Mouse (Mus musculus) heart, embryonic 10.5 days (tissue): ENCODE measurements around the gene Mtus2. TPM values are rescaled to one million over a fixed set of nuclear protein-coding genes. Genes with fewer than 3 reads are reported as not detected.

Experiments
- DNase-seq: peaks from one replicate; pipeline ENCODE4 v3.0.0-alpha.2; 2017; ENCODE audit warnings: low spot score
- H3K27ac ChIP-seq: fragments of 300-500 bp; sonication (generic); 2 replicates; pipeline ENCODE4 v1.5.1; 2016; ENCODE audit warnings: mild to moderate bottlenecking
- H3K27me3 ChIP-seq: fragments of 300-500 bp; sonication (generic); 2 replicates; pipeline ENCODE4 v1.6.1; 2016; ENCODE audit warnings: mild to moderate bottlenecking; ENCODE audit not compliant: poor library complexity, insufficient read depth, severe bottlenecking
- H3K36me3 ChIP-seq: fragments of 300-500 bp; sonication (generic); 2 replicates; pipeline ENCODE4 v1.6.1; 2016; ENCODE audit warnings: mild to moderate bottlenecking, moderate library complexity
- H3K4me1 ChIP-seq: fragments of 300-500 bp; sonication (generic); 2 replicates; pipeline ENCODE4 v1.6.1; 2016; ENCODE audit warnings: mild to moderate bottlenecking
- H3K4me3 ChIP-seq: fragments of 300-500 bp; sonication (generic); 2 replicates; pipeline ENCODE4 v1.5.1; 2016; ENCODE audit warnings: mild to moderate bottlenecking, moderate library complexity
- H3K9me3 ChIP-seq: fragments of 300-500 bp; sonication (generic); 2 replicates; pipeline ENCODE4 v1.6.1; 2016; ENCODE audit warnings: mild to moderate bottlenecking, moderate library complexity
- WGBS: fragments of 180-500 bp; shearing (Covaris S2); methylation state at CpG from one replicate; pipeline ENCODE4 v1.1.7; 2016; 5-methylcytosine and 5-hydroxymethylcytosine counted together
- polyA plus RNA-seq: library from polyadenylated mRNA; unstranded; fragments of >200 nt; fragmentation: Nextera tagmentation; extraction: Ambion mirVana; gene quantifications from 2 replicates; pipeline ENCODE4 v1.2.1, GENCODE M21; 2016

Gene Mtus2
- polyA plus RNA-seq, 1 experiment from 2014 or later = 52.2 TPM

DNA sequence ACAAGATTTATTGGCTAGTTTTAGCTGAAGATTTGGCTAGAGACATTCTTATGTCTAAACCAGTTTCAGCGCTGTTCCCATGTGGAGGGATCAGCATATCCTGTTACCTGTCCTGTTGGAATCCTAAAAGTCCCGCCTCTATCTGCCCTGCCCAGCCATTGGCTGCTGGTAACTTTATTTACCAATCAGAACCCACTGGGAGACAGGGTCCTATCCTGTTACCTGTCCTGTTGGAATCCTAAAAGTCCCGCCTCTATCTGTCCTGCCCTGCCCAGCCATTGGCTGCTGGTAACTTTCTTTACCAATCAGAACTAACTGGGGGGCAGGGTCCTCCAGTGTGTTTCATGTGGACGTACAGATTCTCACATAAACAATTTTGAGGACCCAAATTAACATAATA is 234.3 kb downstream of the Mtus2 start:
- Histone ChIP-seq H3K4me3 (no peak overlapping the region), H3K36me3 (no peaks in the 10 kb centered on the region), H3K27ac (no peak overlapping the region), H3K27me3 (no peaks in the 10 kb centered on the region), H3K9me3 (no peaks in the 10 kb centered on the region), H3K4me1 (no peaks in the 10 kb centered on the region)
- no peak for DNase-seq
- 23% methylated on average over 4 of the region's 4 CpGs for WGBS

DNA sequence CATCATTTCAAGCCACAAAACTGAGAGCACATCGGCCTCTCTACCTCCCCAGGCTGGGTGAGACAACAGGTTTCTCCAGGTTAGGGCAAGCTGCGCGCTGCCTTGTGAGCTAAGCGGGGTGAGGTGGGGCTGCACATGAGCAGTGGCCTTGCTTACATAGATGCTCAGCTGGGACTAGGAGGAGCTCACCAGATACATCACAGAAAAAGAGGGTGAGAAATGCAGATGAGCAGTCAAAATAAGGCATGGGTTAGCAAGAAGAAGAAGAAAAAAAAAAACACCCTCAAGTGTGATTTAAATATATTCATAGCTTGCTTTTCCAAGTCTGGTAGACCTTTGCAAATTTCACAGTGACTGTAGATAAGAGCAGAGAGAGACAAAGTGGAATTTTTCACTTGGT is 254.7 kb downstream of the Mtus2 start:
- no peak for DNase-seq
- 95% methylated on average over 4 of the region's 4 CpGs for WGBS
- no peak overlapping the region for H3K27ac ChIP-seq
- H3K9me3 ChIP-seq = no peaks in the 10 kb centered on the region
- no peaks in the 10 kb centered on the region for H3K4me1 ChIP-seq
- H3K27me3 ChIP-seq = no peaks in the 10 kb centered on the region
- no peak overlapping the region for H3K4me3 ChIP-seq
- no peaks in the 10 kb centered on the region for H3K36me3 ChIP-seq

GRCm38 (mm10) chr5:148216786-148217185 is 259.7 kb downstream of the Mtus2 start:
- 0 out of 2 replicates have a peak, but pooled peaks cover 4% of the 10 kb centered on the region for H3K9me3 ChIP-seq
- no peaks in the 10 kb centered on the region for H3K36me3 ChIP-seq
- no peak overlapping the region for H3K27ac ChIP-seq
- H3K4me1 ChIP-seq = no peaks in the 10 kb centered on the region
- H3K4me3 ChIP-seq = no peak overlapping the region
- 86% methylated on average over 8 of the region's 8 CpGs for WGBS
- no peaks in the 10 kb centered on the region for H3K27me3 ChIP-seq
- DNase-seq = no peak

- Histone ChIP-seq H3K4me1 (no peaks in the 10 kb centered on the region), H3K27ac (no peak overlapping the region), H3K9me3 (0 out of 2 replicates have a peak, but pooled peaks cover 4% of the 10 kb centered on the region), H3K27me3 (no peaks in the 10 kb centered on the region), H3K36me3 (no peaks in the 10 kb centered on the region), H3K4me3 (no peak overlapping the region)
- WGBS = 82% methylated on average over 5 of the region's 5 CpGs
- DNase-seq = no peak
These were observed 265.8 kb downstream of the Mtus2 start for GRCm38 (mm10) chr5:148222898-148223297.

DNA sequence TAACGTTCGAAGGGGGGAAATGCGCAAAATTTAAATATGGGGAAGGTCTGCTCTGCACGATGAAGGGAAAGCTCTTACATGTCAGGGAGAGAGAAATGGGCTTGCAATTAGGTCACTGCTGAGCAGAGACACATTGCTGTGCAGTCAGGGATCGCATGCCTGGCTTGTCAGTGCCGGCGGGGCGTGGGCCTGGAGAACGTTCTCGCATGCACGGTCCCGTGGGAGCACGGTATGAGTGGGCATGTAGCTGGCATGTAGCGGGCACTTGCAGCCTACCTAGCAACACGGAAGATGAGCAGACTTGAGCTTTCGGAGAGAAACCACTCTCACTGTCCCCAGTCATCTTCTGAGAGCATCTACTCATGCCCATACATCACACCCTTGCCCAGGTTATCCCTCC is 266.9 kb downstream of the Mtus2 start:
- no peaks in the 10 kb centered on the region for H3K36me3 ChIP-seq

GRCm38 (mm10) chr5:148233714-148234113 is 276.6 kb downstream of the Mtus2 start:
- H3K4me3 ChIP-seq = no peak overlapping the region
- no peaks in the 10 kb centered on the region for H3K36me3 ChIP-seq
- DNase-seq = no peak
- 87% methylated on average over 18 of the region's 18 CpGs for WGBS
- 0 out of 2 replicates have a peak, but pooled peaks cover 3% of the 10 kb centered on the region for H3K4me1 ChIP-seq
- H3K27ac ChIP-seq = no peak overlapping the region
- H3K27me3 ChIP-seq = no peaks in the 10 kb centered on the region
- H3K9me3 ChIP-seq = no peaks in the 10 kb centered on the region; the same call in 1 of the 2 replicates

More for the DNA sequence above, 266.9 kb downstream of the Mtus2 start:
- Histone ChIP-seq H3K27me3 (no peaks in the 10 kb centered on the region), H3K27ac (no peak overlapping the region), H3K4me3 (no peak overlapping the region), H3K9me3 (0 out of 2 replicates have a peak, but pooled peaks cover 4% of the 10 kb centered on the region), H3K4me1 (no peaks in the 10 kb centered on the region)
- 87% methylated on average over 16 of the region's 16 CpGs for WGBS
- DNase-seq = no peak

DNA sequence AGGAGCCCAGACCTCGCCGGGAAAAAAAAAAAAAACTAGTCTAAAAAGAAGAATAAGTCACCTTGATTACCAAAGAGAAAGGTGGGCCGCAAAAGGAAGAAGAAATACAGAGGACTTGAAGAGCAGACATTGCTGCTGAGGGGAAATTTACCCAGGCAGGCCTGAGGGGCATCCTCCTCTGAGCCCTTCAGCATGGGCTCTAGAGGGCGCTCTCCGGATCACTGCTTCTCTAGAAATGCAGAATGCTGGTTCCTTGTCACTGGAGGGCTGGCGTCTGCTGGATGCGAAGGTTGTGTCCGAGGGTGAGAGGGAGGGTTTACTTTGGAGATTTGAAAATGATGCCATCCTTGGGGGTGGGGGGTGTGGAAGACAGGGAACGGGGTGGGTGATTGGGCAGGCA is 279.5 kb downstream of the Mtus2 start:
- H3K36me3 ChIP-seq = no peaks in the 10 kb centered on the region
- 43% methylated on average over 9 of the region's 9 CpGs for WGBS

GRCm38 (mm10) chr5:148239067-148239466 is 281.9 kb downstream of the Mtus2 start:
- no peak overlapping the region for H3K27ac ChIP-seq
- H3K4me1 ChIP-seq = no peaks in the 10 kb centered on the region
- H3K36me3 ChIP-seq = no peaks in the 10 kb centered on the region
- no peaks in the 10 kb centered on the region for H3K27me3 ChIP-seq
- no peak for DNase-seq
- no peaks in the 10 kb centered on the region for H3K9me3 ChIP-seq
- H3K4me3 ChIP-seq = no peak overlapping the region

More for the DNA sequence above, 279.5 kb downstream of the Mtus2 start:
- Histone ChIP-seq H3K27ac (no peak overlapping the region), H3K27me3 (no peaks in the 10 kb centered on the region), H3K9me3 (no peaks in the 10 kb centered on the region; the same call in 1 of the 2 replicates), H3K4me1 (0 out of 2 replicates have a peak, but pooled peaks cover 3% of the 10 kb centered on the region), H3K4me3 (no peak overlapping the region)
- no peak for DNase-seq

GRCm38 (mm10) chr5:148239757-148240156 is 282.6 kb downstream of the Mtus2 start:
- Histone ChIP-seq H3K9me3 (no peaks in the 10 kb centered on the region), H3K27me3 (no peaks in the 10 kb centered on the region), H3K4me1 (no peaks in the 10 kb centered on the region), H3K36me3 (no peaks in the 10 kb centered on the region), H3K27ac (no peak overlapping the region), H3K4me3 (no peak overlapping the region)
- WGBS = 35% methylated on average over 2 of the region's 2 CpGs
- no peak for DNase-seq

GRCm38 (mm10) chr5:148241932-148242331 is 284.8 kb downstream of the Mtus2 start:
- no peak for DNase-seq
- Histone ChIP-seq H3K9me3 (no peaks in the 10 kb centered on the region; the same call in 1 of the 2 replicates), H3K36me3 (no peaks in the 10 kb centered on the region)

GRCm38 (mm10) chr5:148244471-148244870 is 287.4 kb downstream of the Mtus2 start:
- H3K27ac ChIP-seq = no peak overlapping the region
- no peak overlapping the region for H3K4me3 ChIP-seq
- DNase-seq = no peak
- H3K27me3 ChIP-seq = no peaks in the 10 kb centered on the region
- 29% methylated on average over 1 of the region's 1 CpGs for WGBS
- H3K36me3 ChIP-seq = no peaks in the 10 kb centered on the region
- 0 out of 2 replicates have a peak, but pooled peaks cover 10% of the 10 kb centered on the region for H3K4me1 ChIP-seq
- H3K9me3 ChIP-seq = no peaks in the 10 kb centered on the region; the same call in 1 of the 2 replicates

More at GRCm38 (mm10) chr5:148241932-148242331, 284.8 kb downstream of the Mtus2 start:
- Histone ChIP-seq H3K27ac (no peak overlapping the region), H3K27me3 (no peaks in the 10 kb centered on the region), H3K4me1 (no peaks in the 10 kb centered on the region), H3K4me3 (no peak overlapping the region)
- 7% methylated on average over 7 of the region's 7 CpGs for WGBS

GRCm38 (mm10) chr5:148245386-148245785 is 288.3 kb downstream of the Mtus2 start:
- WGBS = 67% methylated on average over 2 of the region's 2 CpGs
- H3K4me1 ChIP-seq = 0 out of 2 replicates have a peak, but pooled peaks cover 10% of the 10 kb centered on the region
- DNase-seq = no peak
- no peaks in the 10 kb centered on the region for H3K36me3 ChIP-seq
- H3K9me3 ChIP-seq = no peaks in the 10 kb centered on the region; the same call in 1 of the 2 replicates
- no peak overlapping the region for H3K4me3 ChIP-seq
- no peaks in the 10 kb centered on the region for H3K27me3 ChIP-seq
- no peak overlapping the region for H3K27ac ChIP-seq

GRCm38 (mm10) chr5:148248236-148248635 is 291.1 kb downstream of the Mtus2 start:
- peaks cover 16% of the 10 kb centered on the region for H3K4me1 ChIP-seq
- H3K27ac ChIP-seq = no peak overlapping the region
- whole genome bisulfite sequencing = 37% methylated on average over 2 of the region's 2 CpGs

DNA sequence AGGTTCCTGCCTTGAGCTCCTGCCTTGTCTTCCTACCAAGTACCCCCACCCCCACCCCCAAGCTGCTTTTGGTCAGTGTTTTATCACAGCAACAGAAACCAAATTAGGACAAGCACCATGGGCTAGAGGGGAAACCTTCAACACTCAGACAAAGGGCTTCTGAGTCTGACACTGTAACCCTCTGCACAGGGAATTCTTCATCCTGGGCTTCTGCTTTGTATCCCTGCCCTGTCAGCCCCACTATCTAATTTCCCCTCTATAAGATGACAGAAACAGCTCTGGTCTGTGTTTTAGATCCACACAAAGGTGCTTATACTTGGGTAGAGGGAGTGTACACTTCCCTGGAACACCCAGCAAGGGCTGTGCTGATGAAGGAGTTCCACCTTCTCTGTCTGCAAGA is 294.7 kb downstream of the Mtus2 start:
- Histone ChIP-seq H3K9me3 (no peaks in the 10 kb centered on the region), H3K27ac (peak overlapping the region; percentile 82), H3K27me3 (no peaks in the 10 kb centered on the region), H3K4me3 (no peak overlapping the region), H3K36me3 (no peaks in the 10 kb centered on the region), H3K4me1 (peaks cover 22% of the 10 kb centered on the region)
- DNase-seq = no peak

More at GRCm38 (mm10) chr5:148248236-148248635, 291.1 kb downstream of the Mtus2 start:
- DNase-seq = no peak
- H3K4me3 ChIP-seq = no peak overlapping the region
- no peaks in the 10 kb centered on the region for H3K36me3 ChIP-seq
- H3K27me3 ChIP-seq = no peaks in the 10 kb centered on the region
- H3K9me3 ChIP-seq = no peaks in the 10 kb centered on the region; the same call in 1 of the 2 replicates
